In genomic region chr14:12220540-12220939, GRCm38 (mm10) we compare ENCODE assay signal across 14 mouse cellular contexts.
DNase-seq lines count a peak whose midpoint lies in the region; ATAC-seq and TF ChIP-seq lines count a peak whose summit lies in the region.
"Had no signal": no experiment of that assay in that cellular context is flagged by ENCODE, and none has a peak within 500 bp of the region (broad histone marks: within the 10 kb centered on the region; RNA-seq: fewer than 3 reads in every experiment).

No protein-coding gene starts in this region.

- WGBS in embryonic facial prominence, embryonic 14.5 days: 62% methylated on average over 8 of the region's 8 CpGs
- 32% methylated on average over 8 of the region's 8 CpGs for WGBS in forebrain, embryonic 16.5 days
- 59% methylated on average over 8 of the region's 8 CpGs for WGBS in midbrain, embryonic 16.5 days
- 83% methylated on average over 8 of the region's 8 CpGs for WGBS in intestine, embryonic 15.5 days

- ATAC-seq in embryonic facial prominence, embryonic 14.5 days (ENCODE audit: low read depth): peak; percentile 30; the same call in 1 of the 2 replicates
- peak; percentile 81 for ATAC-seq in forebrain, embryonic 16.5 days
- ATAC-seq in midbrain, embryonic 16.5 days: peak; percentile 32
- no peak for ATAC-seq in intestine, embryonic 15.5 days

- H3K27ac ChIP-seq in embryonic facial prominence, embryonic 14.5 days (replicated peaks; ENCODE audit: low read depth, low read length): peak overlapping the region; percentile 58
- peak overlapping the region; percentile 66 for H3K27ac ChIP-seq in forebrain, embryonic 16.5 days (ENCODE audit: low read length)
- no peak overlapping the region for H3K27ac ChIP-seq in midbrain, embryonic 16.5 days (ENCODE audit: low read length)
- H3K27ac ChIP-seq in intestine, embryonic 15.5 days: no peak overlapping the region
- no peak overlapping the region for H3K27ac ChIP-seq in left cerebral cortex, adult 2 months
- H3K27ac ChIP-seq: limb, embryonic 15.5 days had no signal

- H3K27me3 ChIP-seq in embryonic facial prominence, embryonic 14.5 days (replicated peaks; ENCODE audit: control insufficient read depth, insufficient read depth, low read length): no peaks in the 10 kb centered on the region
- no peaks in the 10 kb centered on the region for H3K27me3 ChIP-seq in forebrain, embryonic 16.5 days (replicated peaks; ENCODE audit: control insufficient read depth, insufficient read depth, low read length)
- H3K27me3 ChIP-seq in midbrain, embryonic 16.5 days (ENCODE audit: control insufficient read depth, insufficient read depth, low read depth, low read length): no peaks in the 10 kb centered on the region
- no peaks in the 10 kb centered on the region for H3K27me3 ChIP-seq in intestine, embryonic 15.5 days (replicated peaks)
- H3K27me3 ChIP-seq: limb, embryonic 15.5 days had no signal

- H3K36me3 ChIP-seq in embryonic facial prominence, embryonic 14.5 days (ENCODE audit: control insufficient read depth, insufficient read depth, low read length): peaks cover 4% of the 10 kb centered on the region; the same call in 1 of the 2 replicates
- no peaks in the 10 kb centered on the region for H3K36me3 ChIP-seq in forebrain, embryonic 16.5 days (ENCODE audit: control insufficient read depth, insufficient read depth)
- H3K36me3 ChIP-seq in midbrain, embryonic 16.5 days (ENCODE audit: control insufficient read depth, insufficient read depth, low read length): 0 out of 2 replicates have a peak, but pooled peaks cover 4% of the 10 kb centered on the region
- no peaks in the 10 kb centered on the region for H3K36me3 ChIP-seq in intestine, embryonic 15.5 days

- H3K9ac ChIP-seq in embryonic facial prominence, embryonic 14.5 days (ENCODE audit: low read depth, low read length): no peak overlapping the region
- H3K9ac ChIP-seq in forebrain, embryonic 16.5 days (replicated peaks; ENCODE audit: low read depth, low read length): no peak overlapping the region
- H3K9ac ChIP-seq in midbrain, embryonic 16.5 days (ENCODE audit: low read depth, low read length): no peak overlapping the region
- no peak overlapping the region for H3K9ac ChIP-seq in intestine, embryonic 15.5 days
- H3K9ac ChIP-seq: limb, embryonic 15.5 days; lung, embryonic 14.5 days had no signal

- peak; percentile 18 to 61 for DNase-seq in layer of hippocampus, adult 18-20 months (ENCODE audit: low spot score in 2 of 2)
- no peak for DNase-seq in layer of hippocampus, postnatal 25 days (ENCODE audit: extremely low spot score in 1 of 2, low spot score in 1 of 2)
- DNase-seq in embryonic facial prominence, embryonic 14.5 days (ENCODE audit: low spot score): peak; percentile 67
- no peak for DNase-seq in left cerebral cortex, adult 2 months (ENCODE audit: extremely low spot score in 1 of 2, low spot score in 2 of 2)
- DNase-seq: cerebellum, adult 11-12 months; gastrocnemius, postnatal 25 days; kidney, adult 8-10 months; lung, embryonic 14.5 days; thymus, postnatal 36 days had no signal

- no peaks in the 10 kb centered on the region for H3K9me3 ChIP-seq in embryonic facial prominence, embryonic 14.5 days (ENCODE audit: control insufficient read depth, low read length)
- H3K9me3 ChIP-seq in forebrain, embryonic 16.5 days (ENCODE audit: control insufficient read depth, low read length): no peaks in the 10 kb centered on the region
- H3K9me3 ChIP-seq in midbrain, embryonic 16.5 days (replicated peaks; ENCODE audit: control insufficient read depth, low read length, poor library complexity, severe bottlenecking): no peaks in the 10 kb centered on the region
- no peaks in the 10 kb centered on the region for H3K9me3 ChIP-seq in intestine, embryonic 15.5 days
- H3K9me3 ChIP-seq: limb, embryonic 15.5 days had no signal

- no peak for TF ChIP-seq CTCF in left cerebral cortex, adult 2 months (IDR thresholded peaks at IDR 0.05)

- H3K4me2 ChIP-seq in embryonic facial prominence, embryonic 14.5 days (ENCODE audit: low read depth, low read length): no peak overlapping the region
- no peak overlapping the region for H3K4me2 ChIP-seq in forebrain, embryonic 16.5 days (ENCODE audit: low read length)
- no peak overlapping the region for H3K4me2 ChIP-seq in midbrain, embryonic 16.5 days (ENCODE audit: low read length)
- H3K4me2 ChIP-seq in intestine, embryonic 15.5 days (replicated peaks): no peak overlapping the region
- H3K4me2 ChIP-seq: heart, embryonic 11.5 days; limb, embryonic 15.5 days; lung, embryonic 14.5 days had no signal

- H3K4me1 ChIP-seq in embryonic facial prominence, embryonic 14.5 days (ENCODE audit: control insufficient read depth, insufficient read depth, low read length): no peaks in the 10 kb centered on the region
- peaks cover 12% of the 10 kb centered on the region for H3K4me1 ChIP-seq in forebrain, embryonic 16.5 days (replicated peaks; ENCODE audit: control insufficient read depth, insufficient read depth, low read length)
- no peaks in the 10 kb centered on the region for H3K4me1 ChIP-seq in midbrain, embryonic 16.5 days (ENCODE audit: control insufficient read depth, insufficient read depth, low read length)
- no peaks in the 10 kb centered on the region for H3K4me1 ChIP-seq in intestine, embryonic 15.5 days (replicated peaks)
- H3K4me1 ChIP-seq: limb, embryonic 15.5 days had no signal

- intact Hi-C loops in left cerebral cortex, adult 2 months (cut with DNase I): no loop called here

- H3K4me3 ChIP-seq in embryonic facial prominence, embryonic 14.5 days (ENCODE audit: low read depth, low read length): no peak overlapping the region
- H3K4me3 ChIP-seq in forebrain, embryonic 16.5 days (replicated peaks; ENCODE audit: low read length): no peak overlapping the region
- no peak overlapping the region for H3K4me3 ChIP-seq in midbrain, embryonic 16.5 days (ENCODE audit: low read depth, low read length)
- no peak overlapping the region for H3K4me3 ChIP-seq in intestine, embryonic 15.5 days (replicated peaks)
- no peak overlapping the region for H3K4me3 ChIP-seq in left cerebral cortex, adult 2 months
- H3K4me3 ChIP-seq: limb, embryonic 15.5 days had no signal

Comparison
In these comparisons a context has a peak if more than half of its experiments do, and no peak if none do; other contexts are left out.
1. DNase-seq: peak in layer of hippocampus, adult 18-20 months (2 of 2) and embryonic facial prominence, embryonic 14.5 days (single experiment); none in layer of hippocampus, postnatal 25 days (0 of 2) and left cerebral cortex, adult 2 months (0 of 2).
2. H3K27ac ChIP-seq: peak in embryonic facial prominence, embryonic 14.5 days (single experiment) and forebrain, embryonic 16.5 days (single experiment); none in midbrain, embryonic 16.5 days (single experiment), intestine, embryonic 15.5 days (single experiment) and left cerebral cortex, adult 2 months (single experiment).